Mouse (Mus musculus) heart, embryonic 12.5 days (tissue): Measurements from ENCODE around the gene Gna13. TPM values are rescaled to one million over a fixed set of nuclear protein-coding genes. Genes with fewer than 3 reads are reported as not detected.

Source experiments
- ATAC-seq: fragments of 200-750 bp; cut with Nextera tagmentation; 2 replicates; pipeline ENCODE4 v1.8.0; 2017; ENCODE audit warnings: moderate TSS enrichment, moderate library complexity; ENCODE audit not compliant: insufficient number of reproducible peaks, low FRiP score
- H3K27ac ChIP-seq: fragments of 300-500 bp; sonication (generic); 2 replicates; pipeline ENCODE4 v1.5.1; 2016; ENCODE audit warnings: mild to moderate bottlenecking, moderate library complexity; ENCODE audit not compliant: poor library complexity, severe bottlenecking
- H3K27me3 ChIP-seq: fragments of 300-500 bp; sonication (generic); replicated peaks from 2 replicates; pipeline ENCODE4 v1.6.1; 2016; ENCODE audit warnings: mild to moderate bottlenecking, moderate library complexity
- H3K36me3 ChIP-seq: fragments of 300-500 bp; sonication (generic); 2 replicates; pipeline ENCODE4 v1.6.1; 2016; ENCODE audit warnings: mild to moderate bottlenecking, moderate library complexity
- H3K4me1 ChIP-seq: fragments of 300-500 bp; sonication (generic); replicated peaks from 2 replicates; pipeline ENCODE4 v1.6.1; 2016; ENCODE audit warnings: mild to moderate bottlenecking
- H3K4me2 ChIP-seq: fragments of 300-500 bp; sonication (generic); 2 replicates; pipeline ENCODE4 v1.6.1; 2016; ENCODE audit warnings: mild to moderate bottlenecking, moderate library complexity
- H3K4me3 ChIP-seq: fragments of 300-500 bp; sonication (generic); 2 replicates; pipeline ENCODE4 v1.5.1; 2016; ENCODE audit warnings: mild to moderate bottlenecking
- H3K9ac ChIP-seq: fragments of 300-500 bp; sonication (generic); 2 replicates; pipeline ENCODE4 v1.6.1; 2016; ENCODE audit warnings: mild to moderate bottlenecking, moderate library complexity
- H3K9me3 ChIP-seq: fragments of 300-500 bp; sonication (generic); replicated peaks from 2 replicates; pipeline ENCODE4 v1.6.1; 2016; ENCODE audit warnings: mild to moderate bottlenecking, moderate library complexity
- WGBS: fragments of 180-500 bp; shearing (Covaris S2); methylation state at CpG from one replicate; pipeline ENCODE4 v1.1.7; 2016; 5-methylcytosine and 5-hydroxymethylcytosine counted together
- polyA plus RNA-seq: library from polyadenylated mRNA; unstranded; fragments of >200 nt; fragmentation: Nextera tagmentation; extraction: Ambion mirVana; gene quantifications from 2 replicates; pipeline ENCODE4 v1.2.1, GENCODE M21; 2016

The Gna13 gene
- polyA plus RNA-seq, 1 experiment from 2014 or later: 21.6 TPM

DNA sequence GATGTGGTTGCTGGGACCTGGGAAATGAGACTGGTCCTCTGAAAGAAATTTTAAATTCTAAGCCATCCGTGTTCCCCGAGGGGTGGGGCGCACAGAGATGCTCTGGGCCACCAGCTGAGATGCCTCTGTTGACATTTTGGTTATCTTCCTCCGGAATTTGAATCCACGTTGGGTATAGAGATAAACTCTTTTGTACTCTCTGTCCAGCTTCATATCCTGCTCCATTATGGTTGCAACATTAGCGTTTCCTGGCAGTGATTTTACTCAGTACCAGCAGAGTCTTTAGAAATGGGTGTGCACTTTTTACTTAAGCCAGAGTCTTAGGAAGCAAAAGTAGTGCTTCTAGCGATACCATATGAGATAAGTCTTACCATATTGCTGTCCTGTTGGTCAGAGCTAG, 15.4 kb downstream of the Gna13 start:
- WGBS: 56% methylated on average over 7 of the region's 7 CpGs

DNA sequence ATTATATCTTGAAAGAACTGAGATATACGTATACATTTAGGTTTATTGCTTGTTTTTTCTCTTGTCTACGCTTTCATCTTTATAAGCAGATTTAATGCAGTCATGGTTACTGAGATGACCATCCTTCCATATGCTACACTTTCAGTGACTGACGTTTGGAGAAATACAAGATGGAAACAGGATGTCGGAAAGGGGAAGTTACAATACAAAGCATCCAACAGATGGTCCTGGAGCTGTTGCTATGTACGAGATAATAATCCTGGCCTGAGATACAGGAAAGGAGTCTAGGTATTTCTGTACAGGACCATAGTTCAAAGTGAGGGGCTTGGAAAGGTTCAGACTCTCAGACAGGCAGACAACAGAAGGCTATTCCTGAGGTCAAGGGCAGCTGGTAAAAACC, 18.0 kb downstream of the Gna13 start:
- Histone ChIP-seq H3K4me3 (no peak overlapping the region), H3K27ac (no peak overlapping the region), H3K4me1 (peaks cover 45% of the 10 kb centered on the region), H3K9me3 (no peaks in the 10 kb centered on the region), H3K36me3 (no peaks in the 10 kb centered on the region; the same call in 1 of the 2 replicates), H3K27me3 (no peaks in the 10 kb centered on the region), H3K4me2 (no peak overlapping the region), H3K9ac (no peak overlapping the region)
- ATAC-seq: no peak
- WGBS: 70% methylated on average over 5 of the region's 5 CpGs

More for the DNA sequence above, 15.4 kb downstream of the Gna13 start:
- Histone ChIP-seq H3K4me3 (no peak overlapping the region), H3K27me3 (no peaks in the 10 kb centered on the region), H3K9ac (no peak overlapping the region; the same call in 1 of the 2 replicates), H3K9me3 (no peaks in the 10 kb centered on the region), H3K4me2 (no peak overlapping the region), H3K36me3 (peaks cover 11% of the 10 kb centered on the region), H3K27ac (no peak overlapping the region), H3K4me1 (peaks cover 49% of the 10 kb centered on the region)
- ATAC-seq: no peak

GRCm38 (mm10) chr11:109385296-109385695, 22.7 kb downstream of the Gna13 start:
- H3K9me3 ChIP-seq: no peaks in the 10 kb centered on the region
- no peak for ATAC-seq
- peaks cover 38% of the 10 kb centered on the region for H3K4me1 ChIP-seq
- H3K36me3 ChIP-seq: no peaks in the 10 kb centered on the region; the same call in 1 of the 2 replicates
- H3K27me3 ChIP-seq: no peaks in the 10 kb centered on the region
- no peak overlapping the region for H3K9ac ChIP-seq
- 86% methylated on average over 8 of the region's 8 CpGs for whole genome bisulfite sequencing
- no peak overlapping the region for H3K27ac ChIP-seq
- no peak overlapping the region for H3K4me3 ChIP-seq
- no peak overlapping the region for H3K4me2 ChIP-seq

DNA sequence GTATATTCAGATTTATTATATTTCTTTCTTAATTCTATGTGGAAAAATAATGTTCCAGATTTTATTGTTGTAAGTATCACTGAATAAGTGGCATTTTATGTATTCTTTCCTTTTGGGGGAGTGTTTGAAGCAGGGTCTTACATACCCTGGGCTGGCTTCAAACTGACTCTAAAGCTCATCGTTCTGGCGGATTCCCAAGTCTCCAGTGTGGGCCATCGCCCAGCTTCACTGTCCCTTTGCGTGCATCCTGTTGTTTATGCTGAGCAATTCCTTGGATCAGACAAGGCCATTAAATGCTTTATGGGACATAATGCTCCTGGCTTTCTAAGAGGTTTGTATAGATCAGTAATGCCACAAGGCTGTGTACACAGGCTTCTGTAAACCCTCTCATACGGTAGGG, 26.4 kb downstream of the Gna13 start:
- H3K9ac ChIP-seq: no peak overlapping the region
- H3K27ac ChIP-seq: no peak overlapping the region
- WGBS: 90% methylated on average over 5 of the region's 5 CpGs
- no peaks in the 10 kb centered on the region for H3K9me3 ChIP-seq
- no peak for ATAC-seq
- H3K4me2 ChIP-seq: no peak overlapping the region
- H3K4me1 ChIP-seq: peaks cover 47% of the 10 kb centered on the region
- no peaks in the 10 kb centered on the region for H3K27me3 ChIP-seq
- peaks cover 14% of the 10 kb centered on the region; the same call in 1 of the 2 replicates for H3K36me3 ChIP-seq
- no peak overlapping the region for H3K4me3 ChIP-seq

GRCm38 (mm10) chr11:109391200-109391599, 28.6 kb downstream of the Gna13 start:
- no peaks in the 10 kb centered on the region for H3K27me3 ChIP-seq
- no peak overlapping the region for H3K4me3 ChIP-seq
- WGBS: 86% methylated on average over 7 of the region's 7 CpGs
- peaks cover 28% of the 10 kb centered on the region for H3K36me3 ChIP-seq
- H3K9ac ChIP-seq: no peak overlapping the region
- no peak overlapping the region for H3K4me2 ChIP-seq
- peaks cover 43% of the 10 kb centered on the region for H3K4me1 ChIP-seq
- H3K9me3 ChIP-seq: no peaks in the 10 kb centered on the region
- no peak overlapping the region for H3K27ac ChIP-seq
- no peak for ATAC-seq

GRCm38 (mm10) chr11:109391760-109392159, 29.1 kb downstream of the Gna13 start:
- no peak for ATAC-seq
- WGBS: 78% methylated on average over 7 of the region's 7 CpGs

DNA sequence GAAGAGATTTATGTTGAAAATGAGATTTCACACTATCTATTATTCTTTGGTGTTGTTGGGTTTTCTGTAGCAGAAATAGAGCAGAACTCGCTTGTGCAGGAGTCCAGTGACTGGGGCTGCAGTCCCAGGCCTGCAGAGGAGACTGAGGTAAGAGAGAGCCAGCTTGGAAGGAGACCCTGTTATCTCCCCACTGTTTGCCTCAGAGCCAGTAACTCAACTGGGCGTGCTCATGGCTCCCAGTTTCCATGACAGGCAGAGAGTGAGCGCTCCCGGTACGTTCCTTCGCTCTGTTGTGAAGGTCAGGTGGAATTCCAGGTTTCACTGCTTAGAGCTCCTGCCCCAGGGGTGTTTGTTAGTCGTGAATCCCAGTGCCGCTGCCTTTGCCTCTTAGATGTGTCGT, 30.0 kb downstream of the Gna13 start:
- peaks cover 33% of the 10 kb centered on the region for H3K4me1 ChIP-seq
- 77% methylated on average over 9 of the region's 9 CpGs for WGBS
- ATAC-seq: no peak
- H3K9me3 ChIP-seq: no peaks in the 10 kb centered on the region
- H3K9ac ChIP-seq: no peak overlapping the region
- H3K4me3 ChIP-seq: no peak overlapping the region
- H3K36me3 ChIP-seq: peaks cover 42% of the 10 kb centered on the region
- H3K4me2 ChIP-seq: no peak overlapping the region
- no peaks in the 10 kb centered on the region for H3K27me3 ChIP-seq
- H3K27ac ChIP-seq: no peak overlapping the region

More at GRCm38 (mm10) chr11:109391760-109392159, 29.1 kb downstream of the Gna13 start:
- H3K9me3 ChIP-seq: no peaks in the 10 kb centered on the region
- no peak overlapping the region for H3K4me2 ChIP-seq
- H3K4me1 ChIP-seq: peaks cover 41% of the 10 kb centered on the region
- H3K4me3 ChIP-seq: no peak overlapping the region
- no peaks in the 10 kb centered on the region for H3K27me3 ChIP-seq
- no peak overlapping the region for H3K9ac ChIP-seq
- H3K36me3 ChIP-seq: peaks cover 33% of the 10 kb centered on the region
- H3K27ac ChIP-seq: no peak overlapping the region

DNA sequence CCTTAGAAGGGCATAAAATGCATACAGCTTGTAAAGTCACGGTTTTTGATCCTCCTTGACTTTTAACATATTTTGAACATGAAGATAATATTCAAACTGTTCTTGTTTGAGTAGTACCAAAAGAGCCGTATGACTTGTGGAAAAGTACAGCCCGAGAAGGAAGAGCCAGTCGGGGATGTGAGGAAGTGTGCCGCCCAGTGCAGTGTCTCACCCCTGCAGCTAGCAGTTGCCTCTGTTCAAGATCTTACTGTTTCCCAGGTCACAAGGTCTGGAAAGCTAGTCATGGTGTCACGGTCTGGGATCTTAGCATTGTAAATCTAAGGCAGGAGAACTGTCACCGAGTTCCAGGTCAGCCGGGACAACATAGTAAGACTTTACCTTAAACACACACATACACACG, 32.1 kb downstream of the Gna13 start:
- H3K4me1 ChIP-seq: peaks cover 22% of the 10 kb centered on the region
- H3K36me3 ChIP-seq: peaks cover 57% of the 10 kb centered on the region
- no peak overlapping the region for H3K9ac ChIP-seq
- no peaks in the 10 kb centered on the region for H3K27me3 ChIP-seq
- H3K9me3 ChIP-seq: no peaks in the 10 kb centered on the region
- H3K4me2 ChIP-seq: no peak overlapping the region
- 78% methylated on average over 9 of the region's 9 CpGs for WGBS
- no peak overlapping the region for H3K4me3 ChIP-seq
- ATAC-seq: no peak
- no peak overlapping the region for H3K27ac ChIP-seq

DNA sequence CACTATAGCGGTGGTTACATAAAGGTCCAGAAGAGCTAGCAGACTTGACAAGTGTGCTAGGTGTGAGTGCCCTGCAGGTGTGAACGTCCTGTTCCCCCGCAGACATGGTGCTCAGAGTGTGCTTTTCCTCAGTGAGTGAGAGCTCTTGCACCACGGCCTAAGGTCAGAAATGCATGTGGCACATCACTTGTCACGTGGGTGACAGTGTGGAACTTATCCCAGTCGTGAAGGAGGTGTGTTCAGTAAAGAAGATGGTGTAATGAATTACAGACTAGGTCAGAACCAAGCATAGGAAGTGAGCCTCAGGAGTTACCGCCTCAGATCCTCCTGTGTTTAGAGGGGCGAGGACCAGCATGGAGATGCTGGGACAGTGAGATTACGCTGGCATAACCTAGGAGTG, 32.7 kb downstream of the Gna13 start:
- H3K4me2 ChIP-seq: no peak overlapping the region
- no peaks in the 10 kb centered on the region for H3K9me3 ChIP-seq
- ATAC-seq: no peak
- WGBS: 90% methylated on average over 9 of the region's 9 CpGs
- H3K27me3 ChIP-seq: no peaks in the 10 kb centered on the region
- H3K27ac ChIP-seq: no peak overlapping the region
- peaks cover 57% of the 10 kb centered on the region for H3K36me3 ChIP-seq
- no peak overlapping the region for H3K4me3 ChIP-seq
- peaks cover 22% of the 10 kb centered on the region for H3K4me1 ChIP-seq
- no peak overlapping the region for H3K9ac ChIP-seq

DNA sequence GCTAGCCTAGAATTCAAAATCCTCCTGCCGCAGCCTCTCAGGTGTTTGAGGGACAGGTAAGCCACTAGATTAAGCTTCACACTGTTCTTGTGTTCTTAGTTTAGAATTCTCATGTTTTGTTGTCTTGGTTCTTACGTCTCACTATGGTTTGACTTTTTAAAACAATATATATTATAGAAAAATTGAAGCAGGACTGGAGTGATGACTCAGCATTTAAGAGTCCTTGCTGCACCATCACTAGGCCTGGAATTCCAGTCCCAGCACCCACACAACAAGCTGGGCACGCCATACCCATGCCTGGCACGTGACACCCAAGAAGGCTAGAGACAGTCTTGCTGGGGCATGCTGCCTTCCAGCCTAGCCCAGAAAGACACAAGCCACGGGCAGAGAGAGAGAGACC, 43.8 kb downstream of the Gna13 start:
- Histone ChIP-seq H3K9me3 (no peaks in the 10 kb centered on the region), H3K27ac (no peak overlapping the region), H3K9ac (no peak overlapping the region), H3K36me3 (peaks cover 2% of the 10 kb centered on the region; the same call in 1 of the 2 replicates), H3K27me3 (no peaks in the 10 kb centered on the region), H3K4me2 (no peak overlapping the region), H3K4me3 (no peak overlapping the region), H3K4me1 (no peaks in the 10 kb centered on the region)
- no peak for ATAC-seq
- WGBS: 84% methylated on average over 5 of the region's 5 CpGs

DNA sequence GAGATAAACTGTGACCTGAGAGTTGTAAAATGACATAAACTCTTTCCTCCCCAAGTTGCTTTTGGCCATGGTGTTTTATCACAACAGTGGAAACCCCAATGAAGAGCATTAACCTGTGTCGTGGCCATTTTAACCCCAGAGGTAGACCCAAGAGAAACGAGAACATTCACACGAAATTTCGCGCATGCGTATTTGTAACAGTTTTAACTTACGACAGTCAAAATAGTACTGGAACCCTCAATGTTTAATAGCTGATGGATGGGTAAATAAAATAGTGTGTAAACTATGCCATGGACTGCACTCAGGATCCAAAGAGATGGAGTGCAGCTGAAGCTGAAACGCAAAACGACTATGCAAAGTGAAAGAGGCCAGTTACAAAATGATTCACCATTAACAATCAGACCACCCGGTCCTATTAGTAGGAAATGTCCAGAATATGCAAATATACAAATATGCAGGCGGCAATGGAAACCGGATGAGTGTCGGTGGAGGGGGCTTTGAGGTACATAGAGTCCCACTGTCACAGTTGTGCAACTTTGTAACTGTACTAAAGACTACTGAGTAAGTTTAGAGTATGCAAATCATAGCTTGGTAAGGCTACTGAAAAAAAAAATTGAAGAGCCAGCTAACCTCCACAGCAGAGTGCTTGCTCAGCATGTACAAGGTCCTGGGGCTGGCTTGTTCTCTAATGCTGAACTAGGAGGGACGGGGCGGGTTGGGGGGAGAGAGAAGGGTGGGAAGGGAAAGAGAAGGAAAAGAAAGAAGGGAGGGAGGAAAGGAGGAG, 47.8 kb downstream of the Gna13 start:
- Histone ChIP-seq H3K4me1 (no peaks in the 10 kb centered on the region), H3K4me3 (no peak overlapping the region), H3K36me3 (no peaks in the 10 kb centered on the region), H3K27me3 (no peaks in the 10 kb centered on the region), H3K9me3 (no peaks in the 10 kb centered on the region), H3K9ac (no peak overlapping the region), H3K4me2 (no peak overlapping the region), H3K27ac (no peak overlapping the region)
- ATAC-seq: no peak
- 85% methylated on average over 15 of the region's 15 CpGs for WGBS

- WGBS: 66% methylated on average over 6 of the region's 6 CpGs
- H3K4me2 ChIP-seq: no peak within 1 kb of the TSS
- H3K4me3 ChIP-seq: no peak within 1 kb of the TSS
- no peaks in the 10 kb centered on the region for H3K27me3 ChIP-seq
- no peak within 1 kb of the TSS for H3K9ac ChIP-seq
- ATAC-seq: peak; percentile 42; the same call in 1 of the 2 replicates
- H3K27ac ChIP-seq: no peak within 1 kb of the TSS
- no peaks in the 10 kb centered on the region for H3K9me3 ChIP-seq
- H3K4me1 ChIP-seq: peaks cover 7% of the 10 kb centered on the region
- no peaks in the 10 kb centered on the region for H3K36me3 ChIP-seq
These were observed 51.0 kb downstream of the Gna13 start, which contains the start of gene 9930022D16Rik for GRCm38 (mm10) chr11:109413617-109414016. 9930022D16Rik (plus strand) TSS chr11:109413917.
